Mouse (Mus musculus) midbrain, embryonic 11.5 days (tissue): ENCODE data around the gene Cstf1. TPM values are rescaled to one million over a fixed set of nuclear protein-coding genes. Genes with fewer than 3 reads are reported as not detected.

Experiments used
- ATAC-seq: fragments of 200-750 bp; cut with Nextera tagmentation; 2 replicates; pipeline ENCODE4 v1.8.0; 2017; ENCODE audit warnings: moderate TSS enrichment, moderate library complexity; ENCODE audit not compliant: low FRiP score
- DNase-seq: peaks from one replicate; pipeline ENCODE4 v3.0.0; 2015; ENCODE audit warnings: low spot score; ENCODE audit errors: missing footprints
- H3K27ac ChIP-seq: fragments of 300-500 bp; sonication (generic); 2 replicates; pipeline ENCODE4 v1.5.1; 2014; ENCODE audit warnings: low read depth, low read length
- H3K27me3 ChIP-seq: fragments of 300-500 bp; sonication (generic); 2 replicates; pipeline ENCODE4 v1.6.1; 2014; ENCODE audit warnings: mild to moderate bottlenecking, low read length, moderate library complexity, mixed read lengths; ENCODE audit not compliant: control insufficient read depth, insufficient read depth
- H3K36me3 ChIP-seq: fragments of 300-500 bp; sonication (generic); 2 replicates; pipeline ENCODE4 v1.6.1; 2014; ENCODE audit warnings: mild to moderate bottlenecking, low read length, moderate library complexity, mixed read lengths; ENCODE audit not compliant: control insufficient read depth, insufficient read depth
- H3K4me1 ChIP-seq: fragments of 300-500 bp; sonication (generic); 2 replicates; pipeline ENCODE4 v1.6.1; 2014; ENCODE audit warnings: low read length; ENCODE audit not compliant: control insufficient read depth, insufficient read depth
- H3K4me2 ChIP-seq: fragments of 300-500 bp; sonication (generic); 2 replicates; pipeline ENCODE4 v1.6.1; 2014; ENCODE audit warnings: mild to moderate bottlenecking, moderate library complexity
- H3K4me3 ChIP-seq: fragments of 300-500 bp; sonication (generic); 2 replicates; pipeline ENCODE4 v1.5.1; 2014; ENCODE audit warnings: low read depth, low read length
- H3K9ac ChIP-seq: fragments of 300-500 bp; sonication (generic); 2 replicates; pipeline ENCODE4 v1.6.1; 2014; ENCODE audit warnings: low read length
- H3K9me3 ChIP-seq: fragments of 300-500 bp; sonication (generic); 2 replicates; pipeline ENCODE4 v1.6.1; 2016; ENCODE audit warnings: low read length; ENCODE audit not compliant: control insufficient read depth
- WGBS: fragments of 180-500 bp; shearing (Covaris S2); extraction: QIAGEN DNeasy Blood & Tissue Kit; methylation state at CpG from one replicate; pipeline ENCODE4 v1.1.7; 2014; 5-methylcytosine and 5-hydroxymethylcytosine counted together
- polyA plus RNA-seq: library from polyadenylated mRNA; unstranded; fragments of >200 nt; fragmentation: Nextera tagmentation; extraction: Ambion mirVana; gene quantifications from 2 replicates; pipeline ENCODE4 v1.2.1, GENCODE M21; 2014

Cstf1 gene
- polyA plus RNA-seq, 1 experiment from 2014 or later: 50.2 TPM

DNA sequence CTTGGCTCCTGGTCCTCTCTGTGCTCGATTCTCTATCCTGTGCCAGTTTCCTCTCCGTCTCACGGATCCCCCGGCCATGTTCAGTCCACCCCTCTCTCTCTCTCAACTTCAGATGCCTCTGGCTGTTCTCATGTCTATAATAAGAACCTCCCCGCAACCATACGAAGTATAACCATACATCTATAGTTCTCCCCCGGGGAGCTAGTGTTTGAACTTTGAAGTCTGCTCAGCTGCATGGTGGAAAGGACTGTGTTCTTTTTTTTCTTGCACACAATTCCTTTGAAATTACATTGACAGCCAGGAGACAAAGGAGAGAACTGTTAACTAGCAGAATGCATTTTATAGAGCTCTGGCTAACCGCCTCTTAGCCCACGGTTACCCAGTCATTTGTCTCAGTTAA, 15.7 kb upstream of the Cstf1 start:
- DNase-seq: no peak
- no peak overlapping the region for H3K4me2 ChIP-seq
- H3K27ac ChIP-seq: no peak overlapping the region
- no peak for ATAC-seq
- 82% methylated on average over 9 of the region's 9 CpGs for WGBS
- no peak overlapping the region for H3K4me3 ChIP-seq
- H3K27me3 ChIP-seq: no peaks in the 10 kb centered on the region
- H3K9ac ChIP-seq: no peak overlapping the region
- H3K9me3 ChIP-seq: no peaks in the 10 kb centered on the region
- H3K36me3 ChIP-seq: peaks cover 28% of the 10 kb centered on the region
- no peaks in the 10 kb centered on the region for H3K4me1 ChIP-seq

DNA sequence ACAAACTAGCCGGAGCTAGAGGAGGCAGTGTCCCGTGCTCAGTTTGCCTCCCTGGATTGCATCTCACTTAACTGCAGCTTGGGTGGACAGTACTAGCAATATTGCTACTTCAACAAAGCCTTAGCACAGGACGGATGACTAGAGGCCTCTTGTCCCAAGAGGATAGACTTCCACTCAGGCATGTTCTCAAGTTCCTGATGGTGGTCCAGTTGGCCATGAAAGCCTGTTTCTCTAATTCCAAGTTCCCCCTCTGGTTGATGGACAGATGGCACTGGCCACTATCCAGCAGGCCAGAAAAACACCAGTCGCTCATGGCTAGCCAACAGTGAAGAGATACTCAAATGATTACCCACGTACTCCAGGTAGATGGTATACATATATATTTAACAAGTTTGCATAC, 14.6 kb upstream of the Cstf1 start:
- Histone ChIP-seq H3K4me3 (no peak overlapping the region), H3K27ac (no peak overlapping the region), H3K4me2 (no peak overlapping the region), H3K27me3 (no peaks in the 10 kb centered on the region), H3K9me3 (no peaks in the 10 kb centered on the region), H3K9ac (no peak overlapping the region), H3K36me3 (peaks cover 38% of the 10 kb centered on the region), H3K4me1 (no peaks in the 10 kb centered on the region)
- WGBS: 86% methylated on average over 5 of the region's 5 CpGs
- ATAC-seq (no peak), DNase-seq (no peak)

DNA sequence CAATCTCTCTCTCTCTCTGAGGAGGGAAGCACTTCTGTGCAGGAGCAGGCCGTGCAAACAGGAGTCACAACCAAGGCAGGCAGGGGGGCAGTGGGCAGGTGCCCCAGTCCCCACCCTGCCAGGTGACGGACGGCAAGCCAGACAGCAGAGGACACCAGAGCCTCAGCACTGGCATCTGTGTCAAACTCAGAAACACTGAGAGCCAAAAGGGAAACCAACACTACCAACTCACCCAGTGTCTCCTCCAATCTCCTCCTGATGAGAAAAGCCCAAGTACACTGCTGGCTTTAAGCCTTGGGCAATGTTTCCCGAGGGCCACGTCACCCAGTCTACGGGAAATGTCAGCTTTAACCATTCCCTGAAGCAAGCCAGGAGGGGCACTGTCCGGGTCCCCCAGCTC, 7.3 kb upstream of the Cstf1 start:
- DNase-seq (no peak), ATAC-seq (no peak)
- Histone ChIP-seq H3K9me3 (no peaks in the 10 kb centered on the region), H3K9ac (no peak overlapping the region), H3K4me2 (no peak overlapping the region), H3K36me3 (peaks cover 50% of the 10 kb centered on the region), H3K27me3 (no peaks in the 10 kb centered on the region), H3K27ac (no peak overlapping the region), H3K4me1 (peaks cover 2% of the 10 kb centered on the region; the same call in 1 of the 2 replicates), H3K4me3 (no peak overlapping the region)
- WGBS: 89% methylated on average over 7 of the region's 7 CpGs

DNA sequence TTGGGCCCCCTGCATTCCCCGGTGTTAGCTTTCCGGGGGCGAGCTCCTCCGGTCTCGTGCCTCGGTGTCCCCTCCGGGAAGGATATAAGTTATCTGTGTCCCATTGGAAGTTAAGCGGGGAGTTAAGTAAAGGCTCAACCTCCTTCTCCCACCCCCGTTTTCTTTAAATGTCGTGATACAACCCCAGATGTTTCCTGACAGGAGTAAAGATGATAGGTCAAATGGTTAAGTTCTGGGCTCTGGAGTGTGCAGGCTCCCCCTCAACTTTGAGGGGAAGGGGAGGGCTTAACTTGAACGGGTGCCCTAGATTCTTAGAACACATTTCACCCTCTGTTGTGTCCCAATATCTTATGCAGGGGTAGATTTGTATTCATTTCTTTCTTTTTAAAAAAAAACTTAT, 777 bp downstream of the Cstf1 start:
- Histone ChIP-seq H3K9me3 (no peaks in the 10 kb centered on the region), H3K4me3 (peak overlapping the region; percentile 92), H3K27me3 (no peaks in the 10 kb centered on the region), H3K36me3 (peaks cover 28% of the 10 kb centered on the region), H3K4me1 (peaks cover 17% of the 10 kb centered on the region), H3K27ac (peak overlapping the region; percentile 68; the same call in 1 of the 2 replicates), H3K4me2 (peak overlapping the region; percentile 61), H3K9ac (peak overlapping the region; percentile 95)
- ATAC-seq (no peak; the same call in 1 of the 2 replicates), DNase-seq (peak; percentile 88)
- 0% methylated on average over 11 of the region's 11 CpGs for WGBS

DNA sequence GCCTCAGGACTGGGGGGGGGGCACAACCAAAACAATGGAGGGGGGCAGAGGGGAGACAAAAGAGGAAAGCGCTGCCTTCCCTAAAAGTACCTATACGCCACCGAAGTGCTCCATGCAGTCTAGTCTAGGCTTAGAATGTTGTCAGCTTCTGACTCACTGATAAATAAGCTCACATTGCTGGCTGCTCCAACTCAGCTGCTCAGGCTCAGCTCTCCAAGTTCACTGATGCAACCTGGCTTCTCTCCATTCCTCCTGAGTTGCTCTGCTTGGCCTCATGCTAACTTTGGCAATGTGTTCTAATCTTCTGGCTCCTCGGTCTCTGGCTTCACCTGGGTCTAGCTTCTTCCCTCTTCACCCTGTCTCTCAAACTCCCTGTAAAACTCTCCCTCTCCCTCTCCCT, 6.1 kb downstream of the Cstf1 start:
- no peaks in the 10 kb centered on the region for H3K9me3 ChIP-seq
- no peak overlapping the region for H3K9ac ChIP-seq
- peaks cover 4% of the 10 kb centered on the region for H3K4me1 ChIP-seq
- ATAC-seq (no peak), DNase-seq (no peak)
- WGBS: 91% methylated on average over 4 of the region's 4 CpGs
- H3K27ac ChIP-seq: no peak overlapping the region
- no peak overlapping the region for H3K4me2 ChIP-seq
- H3K36me3 ChIP-seq: peaks cover 52% of the 10 kb centered on the region
- H3K4me3 ChIP-seq: no peak overlapping the region
- no peaks in the 10 kb centered on the region for H3K27me3 ChIP-seq

DNA sequence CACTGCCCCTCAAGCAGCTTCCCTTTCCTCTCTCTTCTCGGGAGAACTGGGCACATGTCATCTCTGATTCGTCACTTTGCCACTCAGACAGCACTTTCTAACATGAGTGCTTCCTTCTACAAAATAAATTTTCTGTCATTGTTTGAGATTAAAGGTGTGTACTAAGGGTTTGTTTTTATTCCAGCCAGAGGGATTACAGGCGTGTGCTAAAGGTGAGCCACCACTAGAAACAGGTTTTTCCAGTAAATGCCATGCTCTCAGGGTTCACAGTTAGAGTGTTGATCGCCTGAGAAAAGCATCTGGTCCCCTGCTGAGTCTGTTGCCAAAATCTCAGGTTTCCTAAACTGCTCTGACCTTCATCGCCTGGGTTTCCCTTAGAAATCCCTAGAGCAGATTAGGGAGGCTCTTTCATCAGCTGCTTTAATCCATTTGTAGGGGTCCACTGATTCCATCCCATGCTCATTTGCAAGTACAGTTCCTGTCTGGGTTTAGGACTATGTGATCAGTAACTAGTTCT, 6.6 kb downstream of the Cstf1 start:
- no peak for ATAC-seq
- no peaks in the 10 kb centered on the region; the same call in 1 of the 2 replicates for H3K4me1 ChIP-seq
- no peaks in the 10 kb centered on the region for H3K27me3 ChIP-seq
- no peak overlapping the region for H3K4me3 ChIP-seq
- H3K36me3 ChIP-seq: peaks cover 52% of the 10 kb centered on the region
- no peaks in the 10 kb centered on the region for H3K9me3 ChIP-seq
- H3K27ac ChIP-seq: no peak overlapping the region
- no peak overlapping the region for H3K9ac ChIP-seq
- WGBS: 73% methylated on average over 5 of the region's 5 CpGs
- no peak for DNase-seq
- no peak overlapping the region for H3K4me2 ChIP-seq

DNA sequence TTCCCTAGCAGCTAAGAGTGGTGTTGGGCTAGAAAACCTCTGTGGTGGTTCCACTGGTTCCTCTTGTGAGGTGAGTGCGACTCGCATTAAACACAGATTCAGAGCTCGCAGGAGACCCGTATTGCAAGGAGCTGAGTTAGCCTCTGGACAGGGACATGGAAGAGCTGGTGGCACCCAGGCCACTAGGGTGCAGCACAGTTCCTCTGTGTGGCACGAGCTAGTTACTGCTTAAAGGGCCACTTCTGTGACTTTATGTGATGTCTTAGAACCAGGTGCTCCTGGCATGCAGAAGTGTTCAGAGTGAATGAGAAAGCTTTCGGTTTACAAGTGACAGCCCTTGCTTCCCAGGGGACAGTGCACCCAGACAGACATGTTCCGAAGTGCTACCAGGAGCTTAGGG, 7.9 kb downstream of the Cstf1 start:
- H3K4me2 ChIP-seq: no peak overlapping the region
- no peak overlapping the region for H3K4me3 ChIP-seq
- no peaks in the 10 kb centered on the region for H3K27me3 ChIP-seq
- H3K9ac ChIP-seq: no peak overlapping the region
- no peak for ATAC-seq
- H3K27ac ChIP-seq: no peak overlapping the region
- WGBS: 76% methylated on average over 7 of the region's 7 CpGs
- no peaks in the 10 kb centered on the region for H3K4me1 ChIP-seq
- no peaks in the 10 kb centered on the region for H3K9me3 ChIP-seq
- H3K36me3 ChIP-seq: peaks cover 46% of the 10 kb centered on the region
- DNase-seq: no peak

DNA sequence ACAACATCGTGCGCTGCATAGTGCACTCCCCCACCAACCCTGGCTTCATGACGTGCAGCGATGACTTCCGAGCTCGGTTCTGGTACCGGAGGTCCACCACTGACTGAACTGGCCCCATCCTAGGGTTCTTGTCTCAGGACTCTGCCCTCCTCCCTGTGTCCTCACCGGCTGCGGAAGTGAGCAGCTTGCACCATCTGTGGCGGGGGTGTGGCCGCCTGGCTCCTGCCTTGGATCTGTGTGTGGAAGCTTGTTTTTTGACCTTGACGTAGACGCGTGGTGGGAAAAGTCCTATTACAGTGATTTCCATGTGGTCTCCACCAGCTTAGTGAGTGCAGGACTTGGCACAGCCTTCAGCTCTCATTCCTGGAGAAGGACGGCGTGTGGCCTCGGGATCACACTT, 10.0 kb downstream of the Cstf1 start:
- Histone ChIP-seq H3K4me2 (no peak overlapping the region), H3K36me3 (peaks cover 37% of the 10 kb centered on the region), H3K9me3 (no peaks in the 10 kb centered on the region), H3K27me3 (no peaks in the 10 kb centered on the region), H3K4me3 (no peak overlapping the region), H3K4me1 (no peaks in the 10 kb centered on the region), H3K27ac (no peak overlapping the region), H3K9ac (no peak overlapping the region)
- 94% methylated on average over 17 of the region's 17 CpGs for WGBS
- ATAC-seq (no peak), DNase-seq (no peak)

DNA sequence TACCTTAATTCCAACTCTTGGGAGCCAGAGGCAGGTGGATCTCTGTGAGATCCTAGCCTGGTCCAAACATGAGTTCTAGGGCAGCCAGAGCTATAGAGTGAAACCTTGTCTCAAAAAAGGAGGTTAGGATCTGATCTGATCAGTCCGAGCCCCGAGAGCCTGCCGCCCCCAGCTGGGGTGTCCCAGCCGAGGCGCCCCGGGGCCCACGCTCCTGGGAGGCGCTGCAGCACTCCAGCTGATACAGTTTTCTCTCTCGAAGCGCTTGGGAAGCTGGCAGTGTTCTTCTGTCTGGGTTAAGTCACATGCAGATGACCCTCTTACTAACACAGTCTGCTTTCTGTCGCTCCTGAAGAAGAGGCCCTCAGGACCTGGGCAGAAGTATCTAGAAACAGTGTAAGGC, 10.9 kb downstream of the Cstf1 start:
- no peak overlapping the region for H3K4me3 ChIP-seq
- H3K27ac ChIP-seq: no peak overlapping the region
- no peak for DNase-seq
- H3K9ac ChIP-seq: no peak overlapping the region
- no peaks in the 10 kb centered on the region for H3K4me1 ChIP-seq
- no peaks in the 10 kb centered on the region for H3K27me3 ChIP-seq
- no peaks in the 10 kb centered on the region for H3K9me3 ChIP-seq
- peaks cover 28% of the 10 kb centered on the region for H3K36me3 ChIP-seq
- 94% methylated on average over 11 of the region's 11 CpGs for WGBS
- H3K4me2 ChIP-seq: no peak overlapping the region
- no peak for ATAC-seq
